Mouse (Mus musculus): Measurements from ENCODE around the gene Plekhm1. TPM values are rescaled to one million over a fixed set of nuclear protein-coding genes. Genes with fewer than 3 reads are reported as not detected.

Plekhm1 gene
- polyA plus RNA-seq, 1 experiment from 2014 or later: 8.9 TPM

- peaks cover 16% of the 10 kb centered on the region for H3K4me1 ChIP-seq (ENCODE audit: control insufficient read depth, insufficient read depth, low read length)
- no peak overlapping the region; the same call in 1 of the 2 replicates for H3K9ac ChIP-seq (ENCODE audit: low read depth, low read length)
- 2% methylated on average over 25 of the region's 25 CpGs for WGBS
- ATAC-seq (ENCODE audit: low FRiP score, low TSS enrichment): 0 out of 2 replicates have a peak, but pooled peaks have one; percentile 8
- peak overlapping the region; percentile 96 for H3K4me2 ChIP-seq (replicated peaks; ENCODE audit: low read depth, low read length)
- peaks cover 18% of the 10 kb centered on the region; the same call in 1 of the 2 replicates for H3K27me3 ChIP-seq (ENCODE audit: control insufficient read depth, insufficient read depth, low read length)
- no peaks in the 10 kb centered on the region; the same call in 1 of the 2 replicates for H3K36me3 ChIP-seq (ENCODE audit: control insufficient read depth, insufficient read depth, low read length)
- H3K9me3 ChIP-seq (ENCODE audit: control insufficient read depth, low read length): no peaks in the 10 kb centered on the region
- peak overlapping the region; percentile 52 for H3K4me3 ChIP-seq (ENCODE audit: low read length)
- H3K27ac ChIP-seq (ENCODE audit: low read depth, low read length): 0 out of 2 replicates have a peak overlapping the region, but pooled peaks have one; percentile 43
Measured at GRCm38 (mm10) chr11:103361396-103362053, 51.0 kb downstream of the Plekhm1 start.

GRCm38 (mm10) chr11:103360661-103361081, 51.8 kb downstream of the Plekhm1 start:
- 3% methylated on average over 36 of the region's 48 CpGs for WGBS
- Histone ChIP-seq H3K27ac (ENCODE audit: low read depth, low read length) (no peak overlapping the region), H3K4me1 (ENCODE audit: control insufficient read depth, insufficient read depth, low read length) (peaks cover 20% of the 10 kb centered on the region)

GRCm38 (mm10) chr11:103359841-103360641, 52.4 kb downstream of the Plekhm1 start:
- Histone ChIP-seq H3K4me2 (replicated peaks; ENCODE audit: low read depth, low read length) (peak overlapping the region; percentile 96), H3K27me3 (ENCODE audit: control insufficient read depth, insufficient read depth, low read length) (peaks cover 18% of the 10 kb centered on the region; the same call in 1 of the 2 replicates), H3K27ac (ENCODE audit: low read depth, low read length) (no peak overlapping the region), H3K4me3 (ENCODE audit: low read length) (peak overlapping the region; percentile 52), H3K9me3 (ENCODE audit: control insufficient read depth, low read length) (no peaks in the 10 kb centered on the region), H3K4me1 (ENCODE audit: control insufficient read depth, insufficient read depth, low read length) (peaks cover 23% of the 10 kb centered on the region), H3K9ac (ENCODE audit: low read depth, low read length) (peak overlapping the region; percentile 73), H3K36me3 (ENCODE audit: control insufficient read depth, insufficient read depth, low read length) (no peaks in the 10 kb centered on the region)
- 1% methylated on average over 55 of the region's 60 CpGs for WGBS
- ATAC-seq (ENCODE audit: low FRiP score, low TSS enrichment): peak; percentile 50

More at GRCm38 (mm10) chr11:103360661-103361081, 51.8 kb downstream of the Plekhm1 start:
- no peak for ATAC-seq (ENCODE audit: low FRiP score, low TSS enrichment)
- H3K9ac ChIP-seq (ENCODE audit: low read depth, low read length): peak overlapping the region; percentile 73
- H3K27me3 ChIP-seq (ENCODE audit: control insufficient read depth, insufficient read depth, low read length): peaks cover 18% of the 10 kb centered on the region; the same call in 1 of the 2 replicates
- no peaks in the 10 kb centered on the region for H3K36me3 ChIP-seq (ENCODE audit: control insufficient read depth, insufficient read depth, low read length)
- H3K4me2 ChIP-seq (replicated peaks; ENCODE audit: low read depth, low read length): peak overlapping the region; percentile 96
- H3K4me3 ChIP-seq (ENCODE audit: low read length): peak overlapping the region; percentile 52
- no peaks in the 10 kb centered on the region for H3K9me3 ChIP-seq (ENCODE audit: control insufficient read depth, low read length)

GRCm38 (mm10) chr11:103359122-103359521, 53.4 kb downstream of the Plekhm1 start:
- Histone ChIP-seq H3K27ac (ENCODE audit: low read depth, low read length) (no peak overlapping the region), H3K4me2 (replicated peaks; ENCODE audit: low read depth, low read length) (peak overlapping the region; percentile 25), H3K36me3 (ENCODE audit: control insufficient read depth, insufficient read depth, low read length) (no peaks in the 10 kb centered on the region), H3K4me3 (ENCODE audit: low read length) (no peak overlapping the region), H3K9ac (ENCODE audit: low read depth, low read length) (no peak overlapping the region), H3K4me1 (ENCODE audit: control insufficient read depth, insufficient read depth, low read length) (peaks cover 24% of the 10 kb centered on the region), H3K27me3 (ENCODE audit: control insufficient read depth, insufficient read depth, low read length) (peaks cover 18% of the 10 kb centered on the region; the same call in 1 of the 2 replicates), H3K9me3 (ENCODE audit: control insufficient read depth, low read length) (no peaks in the 10 kb centered on the region)
- ATAC-seq (ENCODE audit: low FRiP score, low TSS enrichment): peak; percentile 9; the same call in 1 of the 2 replicates
- under 1% methylated on average over 22 of the region's 22 CpGs for WGBS

GRCm38 (mm10) chr11:103358316-103358715, 54.2 kb downstream of the Plekhm1 start:
- no peak for ATAC-seq (ENCODE audit: low FRiP score, low TSS enrichment)
- Histone ChIP-seq H3K36me3 (ENCODE audit: control insufficient read depth, insufficient read depth, low read length) (no peaks in the 10 kb centered on the region), H3K9ac (ENCODE audit: low read depth, low read length) (no peak overlapping the region), H3K27ac (ENCODE audit: low read depth, low read length) (no peak overlapping the region), H3K4me1 (ENCODE audit: control insufficient read depth, insufficient read depth, low read length) (peaks cover 23% of the 10 kb centered on the region), H3K4me2 (replicated peaks; ENCODE audit: low read depth, low read length) (no peak overlapping the region), H3K4me3 (ENCODE audit: low read length) (no peak overlapping the region), H3K9me3 (ENCODE audit: control insufficient read depth, low read length) (no peaks in the 10 kb centered on the region), H3K27me3 (ENCODE audit: control insufficient read depth, insufficient read depth, low read length) (peaks cover 14% of the 10 kb centered on the region; the same call in 1 of the 2 replicates)
- WGBS: 76% methylated on average over 4 of the region's 4 CpGs

- 91% methylated on average over 10 of the region's 10 CpGs for WGBS
- no peak overlapping the region for H3K9ac ChIP-seq (ENCODE audit: low read depth, low read length)
- no peak overlapping the region for H3K27ac ChIP-seq (ENCODE audit: low read depth, low read length)
- peaks cover 21% of the 10 kb centered on the region for H3K4me1 ChIP-seq (ENCODE audit: control insufficient read depth, insufficient read depth, low read length)
- no peak for ATAC-seq (ENCODE audit: low FRiP score, low TSS enrichment)
- no peak overlapping the region for H3K4me3 ChIP-seq (ENCODE audit: low read length)
- H3K36me3 ChIP-seq (ENCODE audit: control insufficient read depth, insufficient read depth, low read length): no peaks in the 10 kb centered on the region
- H3K4me2 ChIP-seq (replicated peaks; ENCODE audit: low read depth, low read length): no peak overlapping the region
- peaks cover 14% of the 10 kb centered on the region; the same call in 1 of the 2 replicates for H3K27me3 ChIP-seq (ENCODE audit: control insufficient read depth, insufficient read depth, low read length)
- H3K9me3 ChIP-seq (ENCODE audit: control insufficient read depth, low read length): peaks cover 3% of the 10 kb centered on the region
Measured at GRCm38 (mm10) chr11:103357710-103358109, 54.8 kb downstream of the Plekhm1 start.

GRCm38 (mm10) chr11:103356938-103357670, 55.4 kb downstream of the Plekhm1 start:
- Histone ChIP-seq H3K9me3 (ENCODE audit: control insufficient read depth, low read length) (peaks cover 6% of the 10 kb centered on the region), H3K9ac (ENCODE audit: low read depth, low read length) (no peak overlapping the region), H3K27ac (ENCODE audit: low read depth, low read length) (no peak overlapping the region), H3K36me3 (ENCODE audit: control insufficient read depth, insufficient read depth, low read length) (no peaks in the 10 kb centered on the region), H3K4me1 (ENCODE audit: control insufficient read depth, insufficient read depth, low read length) (peaks cover 17% of the 10 kb centered on the region), H3K4me2 (replicated peaks; ENCODE audit: low read depth, low read length) (no peak overlapping the region), H3K27me3 (ENCODE audit: control insufficient read depth, insufficient read depth, low read length) (peaks cover 14% of the 10 kb centered on the region; the same call in 1 of the 2 replicates), H3K4me3 (ENCODE audit: low read length) (no peak overlapping the region)
- 83% methylated on average over 16 of the region's 16 CpGs for WGBS
- ATAC-seq (ENCODE audit: low FRiP score, low TSS enrichment): no peak

GRCm38 (mm10) chr11:103356032-103356571, 56.4 kb downstream of the Plekhm1 start:
- H3K9me3 ChIP-seq (ENCODE audit: control insufficient read depth, low read length): peaks cover 6% of the 10 kb centered on the region
- ATAC-seq (ENCODE audit: low FRiP score, low TSS enrichment): peak; percentile 28; the same call in 1 of the 2 replicates
- H3K4me2 ChIP-seq (replicated peaks; ENCODE audit: low read depth, low read length): peak overlapping the region; percentile 16
- WGBS: 10% methylated on average over 11 of the region's 11 CpGs
- no peak overlapping the region for H3K9ac ChIP-seq (ENCODE audit: low read depth, low read length)
- H3K36me3 ChIP-seq (ENCODE audit: control insufficient read depth, insufficient read depth, low read length): no peaks in the 10 kb centered on the region
- peak overlapping the region; percentile 15; the same call in 1 of the 2 replicates for H3K27ac ChIP-seq (ENCODE audit: low read depth, low read length)
- H3K27me3 ChIP-seq (ENCODE audit: control insufficient read depth, insufficient read depth, low read length): 0 out of 2 replicates have a peak, but pooled peaks cover 4% of the 10 kb centered on the region
- H3K4me1 ChIP-seq (ENCODE audit: control insufficient read depth, insufficient read depth, low read length): peaks cover 13% of the 10 kb centered on the region; the same call in 1 of the 2 replicates
- H3K4me3 ChIP-seq (ENCODE audit: low read length): peak overlapping the region; percentile 9; the same call in 1 of the 2 replicates
